Mouse (Mus musculus) kidney, postnatal 0 days (tissue): Measurements from ENCODE around the gene Sirt1. TPM values are rescaled to one million over a fixed set of nuclear protein-coding genes. Genes with fewer than 3 reads are reported as not detected.
"Not testable (repeated sequence)": the region's sequence is repeated elsewhere in the genome, so short reads cannot be mapped to it uniquely, and the experiment has no call there.

Source experiments
- ATAC-seq: fragments of 200-750 bp; cut with Nextera tagmentation; replicated peaks from 2 replicates; pipeline ENCODE4 v1.8.0; 2017; ENCODE audit warnings: low read depth, moderate number of reproducible peaks, moderate TSS enrichment, moderate library complexity; ENCODE audit not compliant: low FRiP score
- DNase-seq: peaks from one replicate; pipeline ENCODE4 v3.0.0-alpha.2; 2016; ENCODE audit warnings: low spot score
- H3K27ac ChIP-seq: fragments of 300-500 bp; sonication (generic); 2 replicates; pipeline ENCODE4 v1.5.1; 2014; ENCODE audit warnings: mild to moderate bottlenecking
- H3K27me3 ChIP-seq: fragments of 300-500 bp; sonication (generic); 2 replicates; pipeline ENCODE4 v1.6.1; 2014; ENCODE audit warnings: low read length, mixed read lengths; ENCODE audit not compliant: insufficient read depth
- H3K36me3 ChIP-seq: fragments of 300-500 bp; sonication (generic); 2 replicates; pipeline ENCODE4 v1.6.1; 2014; ENCODE audit warnings: low read length, mixed read lengths; ENCODE audit not compliant: insufficient read depth
- H3K4me1 ChIP-seq: fragments of 300-500 bp; sonication (generic); replicated peaks from 2 replicates; pipeline ENCODE4 v1.6.1; 2014; ENCODE audit warnings: antibody characterized with exemption, low read length, mixed read lengths; ENCODE audit not compliant: insufficient read depth
- H3K4me2 ChIP-seq: fragments of 300-500 bp; sonication (generic); 2 replicates; pipeline ENCODE4 v1.6.1; 2014; ENCODE audit warnings: mild to moderate bottlenecking, low read length, moderate library complexity, mixed read lengths
- H3K4me3 ChIP-seq: fragments of 300-500 bp; sonication (generic); replicated peaks from 2 replicates; pipeline ENCODE4 v1.5.1; 2014; ENCODE audit warnings: low read depth, low read length
- H3K9ac ChIP-seq: fragments of 300-500 bp; sonication (generic); 2 replicates; pipeline ENCODE4 v1.6.1; 2014; ENCODE audit warnings: low read depth, low read length
- H3K9me3 ChIP-seq: fragments of 300-500 bp; sonication (generic); replicated peaks from 2 replicates; pipeline ENCODE4 v1.6.1; 2016; ENCODE audit warnings: low read length, inconsistent platforms, mixed read lengths
- CTCF ChIP-seq: IDR thresholded peaks from 2 replicates; pipeline ENCODE4 v1.5.1; 2016; ENCODE audit warnings: antibody characterized with exemption, low read depth, mild to moderate bottlenecking, moderate library complexity
- WGBS: fragments of 180-500 bp; shearing (Covaris S2); extraction: QIAGEN DNeasy Blood & Tissue Kit; methylation state at CpG from one replicate; pipeline ENCODE4 v1.1.7; 2014; 5-methylcytosine and 5-hydroxymethylcytosine counted together
- polyA plus RNA-seq: library from polyadenylated mRNA; unstranded; fragments of >200 nt; fragmentation: Nextera tagmentation; extraction: Ambion mirVana; gene quantifications from 2 replicates; pipeline ENCODE4 v1.2.1, GENCODE M21; 2015

Gene Sirt1
- polyA plus RNA-seq, 1 experiment from 2014 or later, result 6.7 TPM

GRCm38 (mm10) chr10:63360502-63360901, 21.0 kb downstream of the Sirt1 start:
- H3K9ac ChIP-seq, result no peak overlapping the region
- H3K4me2 ChIP-seq, result no peak overlapping the region
- H3K4me3 ChIP-seq, result no peak overlapping the region
- ATAC-seq, result no peak
- H3K4me1 ChIP-seq, result no peaks in the 10 kb centered on the region
- no peaks in the 10 kb centered on the region for H3K36me3 ChIP-seq
- TF ChIP-seq CTCF, result no peak
- no peaks in the 10 kb centered on the region for H3K27me3 ChIP-seq
- no peaks in the 10 kb centered on the region for H3K9me3 ChIP-seq
- 52% methylated on average over 1 of the region's 1 CpGs for WGBS
- DNase-seq, result no peak
- H3K27ac ChIP-seq, result no peak overlapping the region

- no peak overlapping the region for H3K4me3 ChIP-seq
- no peaks in the 10 kb centered on the region for H3K27me3 ChIP-seq
- TF ChIP-seq CTCF, result no peak
- H3K4me1 ChIP-seq, result no peaks in the 10 kb centered on the region
- DNase-seq (no peak), ATAC-seq (no peak)
- no peaks in the 10 kb centered on the region for H3K9me3 ChIP-seq
- no peak overlapping the region for H3K27ac ChIP-seq
- H3K9ac ChIP-seq, result no peak overlapping the region
- H3K36me3 ChIP-seq, result no peaks in the 10 kb centered on the region
- 79% methylated on average over 5 of the region's 5 CpGs for WGBS
- no peak overlapping the region for H3K4me2 ChIP-seq
These were observed 29.4 kb downstream of the Sirt1 start for GRCm38 (mm10) chr10:63352111-63352510.

GRCm38 (mm10) chr10:63351099-63351498, 30.4 kb downstream of the Sirt1 start:
- H3K36me3 ChIP-seq, H3K4me1 ChIP-seq, H3K27me3 ChIP-seq, H3K4me3 ChIP-seq, H3K4me2 ChIP-seq, DNase-seq, H3K9me3 ChIP-seq, H3K9ac ChIP-seq, H3K27ac ChIP-seq, ATAC-seq: not testable (repeated sequence)
- 81% methylated on average over 7 of the region's 7 CpGs for WGBS

GRCm38 (mm10) chr10:63350666-63351065, 30.8 kb downstream of the Sirt1 start:
- Histone ChIP-seq H3K4me2 (no peak overlapping the region), H3K27ac (no peak overlapping the region), H3K9ac (no peak overlapping the region), H3K9me3 (no peaks in the 10 kb centered on the region), H3K36me3 (no peaks in the 10 kb centered on the region), H3K27me3 (no peaks in the 10 kb centered on the region), H3K4me1 (no peaks in the 10 kb centered on the region), H3K4me3 (no peak overlapping the region)
- WGBS, result 84% methylated on average over 7 of the region's 7 CpGs
- ATAC-seq (no peak), DNase-seq (no peak)
- no peak for TF ChIP-seq CTCF

- Histone ChIP-seq H3K36me3 (no peaks in the 10 kb centered on the region), H3K9ac (no peak overlapping the region), H3K4me2 (no peak overlapping the region), H3K9me3 (no peaks in the 10 kb centered on the region), H3K27ac (no peak overlapping the region), H3K4me1 (no peaks in the 10 kb centered on the region), H3K27me3 (no peaks in the 10 kb centered on the region), H3K4me3 (no peak overlapping the region)
- WGBS, result 65% methylated on average over 3 of the region's 3 CpGs
- no peak for TF ChIP-seq CTCF
- no peak for ATAC-seq
- DNase-seq, result peak; percentile 9
These were observed 33.2 kb downstream of the Sirt1 start for GRCm38 (mm10) chr10:63348291-63348690.

- Histone ChIP-seq H3K9me3 (no peaks in the 10 kb centered on the region), H3K27ac (no peak overlapping the region), H3K4me2 (no peak overlapping the region), H3K9ac (no peak overlapping the region), H3K4me3 (no peak overlapping the region), H3K36me3 (no peaks in the 10 kb centered on the region), H3K4me1 (no peaks in the 10 kb centered on the region), H3K27me3 (no peaks in the 10 kb centered on the region)
- no peak for DNase-seq
- no peak for TF ChIP-seq CTCF
- WGBS, result 94% methylated on average over 3 of the region's 3 CpGs
- ATAC-seq, result no peak
These were observed 36.8 kb downstream of the Sirt1 start for GRCm38 (mm10) chr10:63344751-63345150.

GRCm38 (mm10) chr10:63341351-63341750, 40.2 kb downstream of the Sirt1 start:
- H3K27ac ChIP-seq, result no peak overlapping the region
- DNase-seq (no peak), ATAC-seq (no peak)
- no peaks in the 10 kb centered on the region for H3K9me3 ChIP-seq
- H3K36me3 ChIP-seq, result no peaks in the 10 kb centered on the region
- 91% methylated on average over 2 of the region's 2 CpGs for WGBS
- H3K4me1 ChIP-seq, result peaks cover 14% of the 10 kb centered on the region
- H3K4me2 ChIP-seq, result no peak overlapping the region
- no peak overlapping the region for H3K9ac ChIP-seq
- H3K27me3 ChIP-seq, result no peaks in the 10 kb centered on the region
- H3K4me3 ChIP-seq, result no peak overlapping the region
- no peak for TF ChIP-seq CTCF
